Mouse (Mus musculus): ENCODE measurements around the gene Hif1an.

GRCm38 (mm10) chr19:44588036-44588435, 25.4 kb downstream of the Hif1an start:
- TF ChIP-seq CTCF (IDR thresholded peaks at IDR 0.05; ENCODE audit: extremely low read depth, insufficient read depth, insufficient read length, insufficient replicate concordance) = no peak
- TF ChIP-seq POLR2A (IDR thresholded peaks at IDR 0.05; ENCODE audit: low read depth, low read length) = no peak

Data from spleen, adult 2 months (tissue).